Mouse (Mus musculus): Measurements from ENCODE around the gene Frat1. TPM values are rescaled to one million over a fixed set of nuclear protein-coding genes. Genes with fewer than 3 reads are reported as not detected.

Frat1 gene
- polyA plus RNA-seq, 1 experiment: 7.7 TPM

DNA sequence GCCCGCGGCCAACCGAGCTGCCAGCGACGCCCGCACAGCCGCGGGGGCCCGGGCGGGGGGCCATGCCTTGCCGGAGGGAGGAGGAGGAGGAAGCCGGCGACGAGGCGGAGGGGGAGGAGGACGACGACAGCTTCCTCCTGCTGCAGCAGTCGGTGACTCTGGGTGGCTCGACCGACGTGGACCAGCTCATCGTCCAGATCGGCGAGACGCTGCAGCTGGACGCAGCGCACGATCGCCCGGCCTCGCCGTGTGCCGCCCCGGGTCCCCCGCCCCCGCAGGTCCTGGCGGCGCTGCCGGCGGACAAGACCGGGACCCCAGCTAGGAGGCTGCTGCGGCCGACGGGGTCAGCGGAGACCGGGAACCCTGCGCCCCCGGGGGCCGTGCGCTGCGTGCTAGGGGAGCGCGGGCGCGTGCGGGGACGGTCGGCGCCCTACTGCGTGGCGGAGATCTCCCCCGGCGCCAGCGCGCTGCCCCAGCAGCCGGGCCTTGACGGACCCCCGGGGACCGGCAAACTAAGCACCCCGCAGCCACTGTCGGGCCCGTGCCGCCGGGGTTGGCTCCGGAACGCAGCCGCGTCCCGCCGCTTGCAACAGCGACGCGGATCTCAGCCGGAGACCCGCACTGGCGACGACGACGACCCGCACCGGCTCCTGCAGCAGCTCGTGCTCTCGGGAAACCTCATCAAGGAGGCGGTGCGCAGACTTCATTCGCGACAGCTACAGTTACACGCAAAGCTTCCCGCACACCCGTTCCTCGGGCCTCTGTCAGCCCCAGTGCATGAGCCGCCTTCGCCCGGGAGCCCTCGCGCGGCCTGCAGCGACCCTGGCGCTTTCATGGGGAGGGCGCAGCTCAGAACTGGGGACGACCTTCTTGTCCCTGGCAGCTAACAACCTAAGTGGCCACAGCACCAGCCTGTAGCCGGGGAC lies 599 bp downstream of the Frat1 start:
- Histone ChIP-seq H3K4me1 (ENCODE audit: control insufficient read depth, insufficient read depth, low read length) (peaks cover 9% of the 10 kb centered on the region), H3K27ac (ENCODE audit: insufficient read depth, low read depth, low read length) (peak overlapping the region; percentile 95), H3K4me3 (ENCODE audit: insufficient read depth, low read length) (peak overlapping the region; percentile 89)
- TF ChIP-seq CTCF (IDR thresholded peaks at IDR 0.05; ENCODE audit: low read depth, low read length) (no peak), POLR2A (IDR thresholded peaks at IDR 0.05; ENCODE audit: borderline replicate concordance, low read depth, low read length) (no peak)

DNA sequence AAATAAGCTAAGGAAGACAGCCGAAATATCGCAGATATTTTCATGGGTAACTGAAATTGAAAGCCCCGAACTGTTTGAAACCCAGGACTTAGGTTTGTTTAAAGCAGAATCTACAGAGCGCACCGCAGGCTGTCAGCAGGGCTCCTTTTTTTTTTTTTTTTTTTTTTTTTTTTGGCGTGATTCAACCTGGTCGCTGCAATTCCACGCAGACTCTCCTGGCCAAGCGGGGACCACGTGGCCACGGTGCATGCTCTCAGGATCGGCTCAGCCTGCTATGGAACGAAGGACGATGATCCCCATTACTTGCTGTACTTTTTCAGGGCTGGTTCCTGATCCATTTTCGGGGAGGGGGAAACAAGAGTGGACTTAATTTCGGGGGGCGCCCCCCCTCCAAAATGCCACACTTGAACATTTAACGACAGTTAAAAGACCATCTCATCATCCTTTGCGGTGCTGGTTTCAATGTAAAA lies 1.4 kb downstream of the Frat1 start:
- H3K4me1 ChIP-seq (ENCODE audit: control insufficient read depth, insufficient read depth, low read length): peaks cover 9% of the 10 kb centered on the region
- peak overlapping the region; percentile 89 for H3K4me3 ChIP-seq (ENCODE audit: insufficient read depth, low read length)
- no peak overlapping the region for H3K27ac ChIP-seq (ENCODE audit: insufficient read depth, low read depth, low read length)
- TF ChIP-seq POLR2A (IDR thresholded peaks at IDR 0.05; ENCODE audit: borderline replicate concordance, low read depth, low read length) (no peak), CTCF (IDR thresholded peaks at IDR 0.05; ENCODE audit: low read depth, low read length) (no peak)

DNA sequence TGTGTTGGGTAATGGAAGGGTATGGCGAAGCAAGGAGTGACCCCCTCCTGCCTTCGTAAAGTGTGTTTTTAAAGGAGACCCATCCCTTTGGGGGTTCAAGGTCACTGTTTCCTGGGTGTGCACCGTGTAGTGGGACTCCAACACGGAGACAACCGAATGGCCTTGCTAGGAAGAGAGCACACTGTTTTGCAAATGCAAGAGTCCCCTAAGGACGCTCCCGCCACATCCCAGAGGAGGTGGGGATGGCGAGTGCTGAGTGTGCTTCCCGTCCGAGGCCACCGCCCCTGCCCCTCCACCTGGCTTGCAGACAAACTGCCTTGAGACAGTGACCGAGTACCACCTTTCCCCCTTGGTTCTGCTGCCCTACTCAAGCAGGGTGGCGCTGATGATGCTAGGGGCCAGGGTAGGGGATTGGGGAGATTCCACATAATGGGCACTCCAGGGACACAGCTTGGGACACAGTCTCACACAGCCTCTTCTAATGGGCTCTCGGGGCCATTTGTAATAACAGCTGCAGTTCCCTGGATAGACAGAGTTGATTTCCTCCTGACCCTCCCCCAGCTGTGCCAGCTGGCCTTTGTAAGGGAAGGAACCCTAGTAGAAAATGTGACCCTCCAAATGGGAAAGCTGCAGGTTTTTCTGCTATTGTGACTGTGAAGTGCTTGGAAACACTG lies 2.1 kb downstream of the Frat1 start:
- Histone ChIP-seq H3K27ac (ENCODE audit: insufficient read depth, low read depth, low read length) (no peak overlapping the region), H3K4me3 (ENCODE audit: insufficient read depth, low read length) (peak overlapping the region; percentile 89), H3K4me1 (ENCODE audit: control insufficient read depth, insufficient read depth, low read length) (peaks cover 9% of the 10 kb centered on the region)
- no peak for TF ChIP-seq CTCF (IDR thresholded peaks at IDR 0.05; ENCODE audit: low read depth, low read length)

DNA sequence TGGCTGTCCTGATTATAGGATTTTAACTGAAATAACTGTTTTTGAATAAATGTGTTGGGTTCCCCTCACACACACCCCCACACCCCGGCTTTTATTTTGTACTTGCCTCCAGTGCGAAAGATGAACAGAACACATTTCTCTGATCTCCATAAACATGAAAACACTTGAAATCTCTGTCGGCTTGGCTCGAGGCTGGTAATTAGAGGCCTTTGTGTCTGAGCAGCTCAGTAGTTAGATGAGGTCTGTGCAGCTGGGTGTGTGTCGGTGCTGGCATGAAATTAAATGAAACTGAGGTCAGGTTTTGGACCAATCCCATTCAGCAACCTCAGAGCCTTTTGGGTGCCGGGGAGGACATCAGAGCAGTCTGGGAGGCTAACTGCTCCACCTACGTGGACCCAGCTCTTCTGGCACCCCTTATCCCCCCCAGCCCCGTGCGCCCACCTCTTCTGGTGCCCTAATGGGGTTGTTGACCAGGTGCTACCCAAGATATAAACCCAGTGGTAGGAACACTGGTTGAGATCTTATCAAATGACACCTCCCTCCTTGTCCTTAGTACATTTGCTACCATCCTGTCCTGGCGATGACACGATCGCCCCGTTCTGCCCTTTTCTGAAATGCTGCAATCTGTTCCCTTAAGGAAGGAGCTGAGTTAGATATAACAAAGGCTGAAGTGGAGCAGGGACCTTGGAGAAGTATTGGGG lies 2.9 kb downstream of the Frat1 start:
- H3K4me1 ChIP-seq (ENCODE audit: control insufficient read depth, insufficient read depth, low read length): peaks cover 9% of the 10 kb centered on the region

DNA sequence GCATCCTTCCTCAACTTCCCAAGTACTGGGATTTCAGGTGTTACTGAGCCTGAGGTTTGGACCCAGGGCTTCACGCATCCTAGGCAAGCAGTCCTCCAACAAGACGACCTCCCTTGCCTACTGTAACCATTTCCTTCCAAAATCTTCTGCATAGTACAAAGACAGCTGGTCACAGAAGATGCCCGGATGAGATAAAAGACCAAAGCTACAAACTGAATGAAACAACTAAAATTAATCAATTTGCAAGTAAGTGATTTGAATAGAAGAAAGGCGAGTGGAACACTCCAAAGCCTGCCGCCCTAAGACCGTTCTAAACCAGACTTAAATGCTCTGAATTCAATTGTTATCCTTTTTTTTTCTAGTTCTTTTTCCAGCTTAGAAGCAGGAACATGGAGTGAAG lies 5.6 kb downstream of the Frat1 start:
- peaks cover 6% of the 10 kb centered on the region for H3K4me1 ChIP-seq (ENCODE audit: control insufficient read depth, insufficient read depth, low read length)
- H3K27ac ChIP-seq (ENCODE audit: insufficient read depth, low read depth, low read length): no peak overlapping the region
- no peak overlapping the region for H3K4me3 ChIP-seq (ENCODE audit: insufficient read depth, low read length)
- TF ChIP-seq POLR2A (IDR thresholded peaks at IDR 0.05; ENCODE audit: borderline replicate concordance, low read depth, low read length) (no peak), CTCF (IDR thresholded peaks at IDR 0.05; ENCODE audit: low read depth, low read length) (no peak)

More for the DNA sequence above, 2.9 kb downstream of the Frat1 start:
- Histone ChIP-seq H3K27ac (ENCODE audit: insufficient read depth, low read depth, low read length) (no peak overlapping the region), H3K4me3 (ENCODE audit: insufficient read depth, low read length) (no peak overlapping the region)
- no peak for TF ChIP-seq POLR2A (IDR thresholded peaks at IDR 0.05; ENCODE audit: borderline replicate concordance, low read depth, low read length)
- TF ChIP-seq CTCF (IDR thresholded peaks at IDR 0.05; ENCODE audit: low read depth, low read length): no peak

DNA sequence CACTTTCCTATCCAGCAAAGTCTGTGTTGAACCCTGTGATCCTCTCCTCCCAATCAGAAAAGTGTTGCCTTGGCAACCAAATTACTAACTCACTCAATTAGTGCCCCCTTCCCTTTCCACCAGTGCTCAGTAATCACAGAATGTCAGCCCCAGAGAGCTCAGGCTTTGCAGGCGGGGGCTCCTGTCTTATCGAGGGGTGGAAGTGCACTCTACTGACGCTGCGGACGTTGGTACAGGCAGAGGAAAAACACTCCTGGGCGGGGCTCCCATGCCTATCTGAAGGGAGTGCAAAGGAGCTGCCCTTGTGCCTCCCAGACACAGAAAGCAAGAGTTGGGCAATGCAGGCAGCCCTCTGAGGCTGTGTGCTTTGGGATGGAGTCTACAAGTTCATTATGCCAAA lies 6.0 kb downstream of the Frat1 start:
- no peak for TF ChIP-seq CTCF (IDR thresholded peaks at IDR 0.05; ENCODE audit: low read depth, low read length)
- TF ChIP-seq POLR2A (IDR thresholded peaks at IDR 0.05; ENCODE audit: borderline replicate concordance, low read depth, low read length): no peak
- Histone ChIP-seq H3K4me3 (ENCODE audit: insufficient read depth, low read length) (no peak overlapping the region), H3K4me1 (ENCODE audit: control insufficient read depth, insufficient read depth, low read length) (peaks cover 6% of the 10 kb centered on the region), H3K27ac (ENCODE audit: insufficient read depth, low read depth, low read length) (no peak overlapping the region)

DNA sequence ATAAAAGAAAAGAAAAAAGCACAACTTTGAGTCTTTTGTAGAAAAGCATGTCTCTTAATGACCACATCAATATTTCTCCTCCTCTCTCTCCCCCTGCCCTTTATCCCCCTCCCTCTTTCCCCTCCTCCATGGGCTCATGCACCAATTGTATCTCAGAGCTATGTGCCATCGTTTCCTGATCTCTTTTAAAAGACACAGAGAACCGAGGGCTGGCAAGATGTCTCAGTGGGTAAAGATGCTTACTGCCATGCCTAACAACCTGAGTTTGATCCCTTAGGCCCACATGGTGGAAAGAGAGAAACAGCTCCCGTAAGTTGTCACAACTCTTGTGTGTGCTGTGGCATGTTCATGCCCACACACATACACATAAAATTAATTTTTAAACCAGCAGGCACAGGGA lies 6.9 kb downstream of the Frat1 start:
- Histone ChIP-seq H3K27ac (ENCODE audit: insufficient read depth, low read depth, low read length) (no peak overlapping the region), H3K4me1 (ENCODE audit: control insufficient read depth, insufficient read depth, low read length) (no peaks in the 10 kb centered on the region; the same call in 1 of the 2 replicates), H3K4me3 (ENCODE audit: insufficient read depth, low read length) (no peak overlapping the region)
- no peak for TF ChIP-seq CTCF (IDR thresholded peaks at IDR 0.05; ENCODE audit: low read depth, low read length)
- no peak for TF ChIP-seq POLR2A (IDR thresholded peaks at IDR 0.05; ENCODE audit: borderline replicate concordance, low read depth, low read length)

DNA sequence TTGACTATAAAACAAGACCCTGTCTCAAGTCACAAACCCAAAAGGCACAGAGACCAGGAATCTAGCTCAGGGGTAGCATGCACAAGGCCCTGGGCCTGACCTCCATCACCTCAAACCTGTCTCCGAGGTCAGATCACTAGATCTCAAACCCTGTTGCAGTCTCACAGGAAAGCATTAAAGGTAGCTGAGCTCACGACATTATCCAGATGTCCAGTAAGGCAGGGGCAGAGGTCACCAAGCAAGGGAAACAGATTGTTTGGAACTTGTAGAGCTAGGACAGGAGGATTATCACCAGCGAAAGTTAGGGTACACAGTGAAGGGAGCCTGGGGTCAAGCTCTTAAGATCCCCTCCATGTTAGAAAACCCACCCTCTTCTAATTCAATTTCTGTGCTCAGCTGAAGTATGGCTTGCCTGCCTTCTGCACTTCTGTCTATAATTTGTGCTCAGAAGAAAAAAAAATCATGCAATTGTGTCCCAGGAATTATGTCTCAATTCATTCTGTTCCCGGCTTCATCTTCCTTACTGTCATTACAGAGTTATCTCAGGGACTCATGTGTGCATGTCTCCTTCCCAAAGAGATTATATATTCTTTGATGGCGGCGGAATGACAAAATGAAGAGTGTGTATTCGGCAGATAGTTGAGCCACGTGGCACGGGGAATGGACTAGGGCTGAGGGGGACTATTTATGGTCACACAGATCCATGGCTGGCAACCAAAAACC lies 7.6 kb downstream of the Frat1 start:
- no peak overlapping the region for H3K4me3 ChIP-seq (ENCODE audit: insufficient read depth, low read length)
- TF ChIP-seq CTCF (IDR thresholded peaks at IDR 0.05; ENCODE audit: low read depth, low read length): no peak
- TF ChIP-seq POLR2A (IDR thresholded peaks at IDR 0.05; ENCODE audit: borderline replicate concordance, low read depth, low read length): no peak
- H3K27ac ChIP-seq (ENCODE audit: insufficient read depth, low read depth, low read length): no peak overlapping the region
- H3K4me1 ChIP-seq (ENCODE audit: control insufficient read depth, insufficient read depth, low read length): peaks cover under 1% of the 10 kb centered on the region; the same call in 1 of the 2 replicates

DNA sequence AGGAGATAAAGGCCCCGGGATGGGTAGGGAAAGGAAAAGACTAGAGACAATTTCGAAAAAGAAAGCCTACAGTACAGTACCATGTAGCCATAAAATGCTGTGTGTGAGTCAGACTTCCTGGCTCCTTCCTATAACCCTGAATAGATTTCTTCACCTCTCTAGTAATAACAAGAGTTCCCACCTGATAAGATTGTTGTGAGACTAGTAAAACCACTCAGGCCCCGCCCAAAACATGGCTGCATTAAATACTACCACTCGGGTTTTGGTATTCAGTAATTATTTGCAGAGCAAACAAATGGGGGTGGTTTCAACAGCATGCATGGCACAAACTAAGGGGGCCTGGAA lies 8.1 kb downstream of the Frat1 start:
- no peak overlapping the region for H3K27ac ChIP-seq (ENCODE audit: insufficient read depth, low read depth, low read length)
- TF ChIP-seq POLR2A (IDR thresholded peaks at IDR 0.05; ENCODE audit: borderline replicate concordance, low read depth, low read length) (no peak), CTCF (IDR thresholded peaks at IDR 0.05; ENCODE audit: low read depth, low read length) (no peak)
- H3K4me3 ChIP-seq (ENCODE audit: insufficient read depth, low read length): no peak overlapping the region
- H3K4me1 ChIP-seq (ENCODE audit: control insufficient read depth, insufficient read depth, low read length): peaks cover 5% of the 10 kb centered on the region

Measured in bone marrow macrophage, adult 2 months (primary cell).